Mouse (Mus musculus) large intestine, adult 2 months (tissue): ENCODE data around the gene Nudt3. TPM values are rescaled to one million over a fixed set of nuclear protein-coding genes. Genes with fewer than 3 reads are reported as not detected.

Experiments used
- DNase-seq: peaks from one replicate; pipeline ENCODE4 v3.0.0-alpha.2; 2012; ENCODE audit warnings: low read depth, low spot score
- WGBS: fragments of 180-500 bp; shearing (Covaris S2); methylation state at CpG from one replicate; pipeline ENCODE4 v1.1.7; 2018; 5-methylcytosine and 5-hydroxymethylcytosine counted together
- polyA plus RNA-seq: library from polyadenylated mRNA; depleted of rRNA; stranded (reverse); fragments of >200 nt; gene quantifications from 2 replicates; pipeline ENCODE4 v1.2.3, GENCODE M21; 2012

Gene Nudt3
- polyA plus RNA-seq, 1 experiment = 55.9 TPM

- no peak for DNase-seq
- 32% methylated on average over 10 of the region's 10 CpGs for WGBS
Measured at GRCm38 (mm10) chr17:27575116-27575776, 48.0 kb downstream of the Nudt3 start.

DNA sequence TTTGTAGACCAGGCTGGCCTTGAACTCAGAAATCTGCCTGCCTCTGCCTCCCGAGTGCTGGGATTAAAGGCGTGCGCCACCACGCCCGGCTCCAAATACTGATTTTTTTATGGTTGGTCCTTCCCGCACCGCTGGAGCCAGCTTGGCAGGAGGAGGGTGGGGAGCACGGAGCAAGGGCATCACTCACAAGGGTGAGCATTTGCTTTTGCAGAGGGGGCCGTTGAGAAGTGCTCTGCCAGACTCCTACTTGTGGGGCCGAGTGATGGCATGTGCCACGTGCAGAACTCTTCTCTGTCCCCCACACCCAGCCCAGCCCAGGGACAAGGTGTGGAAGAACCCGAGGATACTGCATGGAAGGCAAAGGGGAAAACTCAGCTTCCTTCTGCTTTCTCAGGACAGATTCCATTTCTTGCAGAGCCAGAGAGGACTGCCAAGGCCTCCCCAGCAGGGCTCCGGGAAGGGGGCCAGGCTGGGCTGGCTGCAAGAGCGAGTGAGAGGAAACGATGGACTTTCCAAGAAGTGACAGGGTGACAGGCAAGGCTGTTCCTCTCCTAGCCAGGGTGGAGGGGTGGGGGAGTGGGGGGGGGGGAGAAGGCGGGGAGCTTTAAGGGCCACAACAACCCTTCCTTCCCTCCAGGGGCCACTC, 48.7 kb downstream of the Nudt3 start:
- 75% methylated on average over 16 of the region's 16 CpGs for WGBS
- DNase-seq = no peak

DNA sequence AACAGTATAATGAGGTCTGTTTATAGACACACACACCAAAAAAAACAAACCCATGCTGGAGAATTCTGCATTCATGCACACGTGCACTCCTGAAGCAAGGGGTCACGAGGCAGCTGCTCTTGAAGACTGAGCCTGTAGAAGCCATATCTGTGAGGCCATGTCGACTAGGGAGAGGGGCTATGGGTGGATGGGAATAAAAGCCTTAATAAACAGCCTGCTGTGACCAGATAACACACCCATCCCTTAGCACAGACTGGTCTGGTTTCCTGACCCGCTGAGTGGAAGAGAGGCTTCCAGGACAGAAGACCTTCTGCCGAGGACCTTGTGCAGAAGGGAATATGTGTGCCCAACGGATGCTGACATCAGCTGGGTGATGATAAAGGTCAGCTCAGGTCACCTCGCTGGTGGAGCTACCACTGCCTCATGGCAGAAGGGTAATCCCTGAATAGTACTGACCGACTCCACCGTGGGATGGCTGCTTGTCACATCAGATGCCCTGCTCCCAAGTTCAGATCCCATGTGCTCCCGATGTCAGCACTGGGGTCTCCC, 49.4 kb downstream of the Nudt3 start:
- DNase-seq = no peak
- 85% methylated on average over 10 of the region's 10 CpGs for WGBS

GRCm38 (mm10) chr17:27571315-27571714, 52.0 kb downstream of the Nudt3 start:
- WGBS = 72% methylated on average over 8 of the region's 8 CpGs
- DNase-seq = no peak

GRCm38 (mm10) chr17:27568228-27568627, 55.1 kb downstream of the Nudt3 start:
- no peak for DNase-seq
- WGBS = 81% methylated on average over 5 of the region's 5 CpGs

GRCm38 (mm10) chr17:27565942-27566267, 57.4 kb downstream of the Nudt3 start:
- 0% methylated on average over 13 of the region's 13 CpGs for WGBS
- no peak for DNase-seq

- DNase-seq = peak; percentile 73
- WGBS = under 1% methylated on average over 58 of the region's 58 CpGs
Measured at GRCm38 (mm10) chr17:27565163-27565941, 57.9 kb downstream of the Nudt3 start, which contains the start of gene AI413582. Gene AI413582 (minus strand): TSS chr17:27565756.

- WGBS = 21% methylated on average over 20 of the region's 20 CpGs
- no peak for DNase-seq
Measured at GRCm38 (mm10) chr17:27564391-27565162, 58.7 kb downstream of the Nudt3 start.

- no peak for DNase-seq
- WGBS = 49% methylated on average over 7 of the region's 7 CpGs
Measured at GRCm38 (mm10) chr17:27563771-27564244, 59.5 kb downstream of the Nudt3 start.

GRCm38 (mm10) chr17:27561809-27562526, 61.3 kb downstream of the Nudt3 start:
- DNase-seq = no peak
- WGBS = 47% methylated on average over 11 of the region's 11 CpGs

- DNase-seq = no peak
- 71% methylated on average over 13 of the region's 13 CpGs for WGBS
Measured at GRCm38 (mm10) chr17:27560926-27561480, 62.3 kb downstream of the Nudt3 start.

- 38% methylated on average over 12 of the region's 12 CpGs for WGBS
- no peak for DNase-seq
Measured at GRCm38 (mm10) chr17:27559596-27559995, 63.7 kb downstream of the Nudt3 start.

DNA sequence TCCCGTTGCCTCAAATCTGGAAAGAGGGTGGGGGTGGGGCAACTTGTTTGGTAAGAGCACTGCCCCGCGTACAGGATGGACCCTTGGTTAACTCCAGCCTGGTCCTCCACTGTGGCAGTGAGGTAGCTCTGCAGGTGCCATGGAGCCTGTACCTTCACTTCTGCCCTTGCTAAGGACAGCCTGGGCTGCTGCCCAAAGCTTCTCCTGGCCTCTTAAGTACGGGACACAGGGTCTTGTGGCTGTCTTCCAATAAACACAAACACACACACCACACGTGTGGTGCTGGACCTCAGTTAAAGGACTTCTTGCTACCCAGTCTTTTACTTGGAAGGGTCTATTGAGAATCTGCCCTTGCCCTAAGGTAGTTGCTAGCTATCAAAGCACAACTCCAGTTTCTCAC, 64.5 kb downstream of the Nudt3 start:
- WGBS = 21% methylated on average over 5 of the region's 5 CpGs
- no peak for DNase-seq

DNA sequence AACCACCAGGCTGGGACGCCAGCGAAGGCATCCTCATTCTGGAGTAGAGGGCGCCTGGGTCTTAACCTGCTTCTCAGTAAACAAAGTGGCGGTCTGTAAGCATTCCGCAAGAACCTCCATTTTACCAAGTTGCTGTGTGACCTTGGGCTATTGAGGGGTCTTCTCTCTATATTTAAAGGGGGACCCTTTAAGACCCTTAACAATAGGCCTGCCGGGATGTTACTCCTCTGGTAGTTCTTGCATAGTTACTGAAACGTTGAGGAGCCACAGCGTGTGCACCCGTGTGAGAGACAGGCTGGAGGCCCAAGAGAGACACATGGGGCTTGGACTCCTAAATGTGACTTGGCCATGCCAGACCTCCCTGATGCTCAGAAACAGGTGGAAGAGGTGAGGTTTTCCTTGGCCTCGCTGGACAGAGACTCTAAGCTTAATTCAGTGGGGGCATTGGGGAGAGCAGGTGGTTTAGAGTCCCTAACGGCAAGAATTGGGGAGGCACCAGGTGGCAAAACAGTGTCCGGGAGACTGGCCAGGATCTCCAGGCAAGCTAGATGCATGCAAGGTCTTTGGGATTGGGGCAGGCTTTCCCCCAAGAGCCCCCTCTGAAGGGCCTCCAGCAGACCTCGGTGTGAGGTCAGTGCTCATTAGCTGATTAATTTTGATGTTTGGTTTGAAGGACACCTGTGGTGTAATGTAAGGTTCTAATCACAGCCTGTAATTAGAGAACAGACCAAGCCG, 65.2 kb downstream of the Nudt3 start:
- 16% methylated on average over 14 of the region's 14 CpGs for WGBS
- DNase-seq = no peak

DNA sequence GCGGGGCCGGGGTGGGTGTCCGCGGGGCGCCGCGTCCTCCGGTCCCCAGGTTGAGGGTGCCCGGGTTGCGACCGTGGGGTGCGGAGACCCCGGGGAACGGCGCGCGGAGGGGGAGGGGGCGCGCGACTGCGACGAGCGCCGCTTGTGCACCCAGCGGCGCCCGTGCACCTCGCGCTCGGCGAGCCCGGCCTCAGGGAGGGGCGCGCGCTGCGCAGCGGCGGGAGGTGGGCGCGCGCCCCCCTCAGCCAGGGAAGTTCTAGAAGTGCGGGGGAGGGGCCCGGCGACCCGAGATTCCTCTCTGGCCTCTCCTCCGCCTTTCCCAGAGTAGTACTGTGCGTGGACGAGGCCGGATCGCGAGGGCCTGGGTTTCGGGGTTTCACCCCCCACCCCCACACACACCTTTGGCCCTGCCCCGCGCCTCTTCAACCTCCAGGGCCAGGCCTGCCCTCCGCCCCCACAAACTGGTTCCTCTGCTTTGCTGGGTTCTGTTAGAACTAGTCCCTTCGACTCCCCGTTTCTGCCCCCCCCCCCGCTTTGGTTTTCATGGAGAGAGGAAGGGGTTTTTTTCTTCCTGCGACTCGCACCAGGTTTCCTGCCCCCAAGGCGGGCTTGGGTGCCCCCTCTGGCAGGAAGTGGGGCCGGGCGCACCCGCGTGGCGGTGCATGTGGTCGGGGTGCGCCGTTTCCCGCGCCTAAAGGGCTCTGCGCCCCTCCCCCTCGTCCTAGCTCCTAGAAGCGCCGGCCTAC, 65.9 kb downstream of the Nudt3 start:
- WGBS = 2% methylated on average over 73 of the region's 75 CpGs
- no peak for DNase-seq

- WGBS = under 1% methylated on average over 79 of the region's 79 CpGs
- DNase-seq = no peak
Measured at GRCm38 (mm10) chr17:27556315-27557011, 66.8 kb downstream of the Nudt3 start, which contains the start of gene Hmga1. Gene Hmga1 (plus strand): TSS chr17:27556497.
